Mouse (Mus musculus): ENCODE measurements at regions not wholly inside any gene's neighbourhood (a gene's known extent, or its start where the extent isn't known, plus 50 kb on each side); places are given as distances from the start of the nearest gene placed in this dataset.
"Not testable (repeated sequence)": the region's sequence is repeated elsewhere in the genome, so short reads cannot be mapped to it uniquely, and the experiment has no call there.

DNA sequence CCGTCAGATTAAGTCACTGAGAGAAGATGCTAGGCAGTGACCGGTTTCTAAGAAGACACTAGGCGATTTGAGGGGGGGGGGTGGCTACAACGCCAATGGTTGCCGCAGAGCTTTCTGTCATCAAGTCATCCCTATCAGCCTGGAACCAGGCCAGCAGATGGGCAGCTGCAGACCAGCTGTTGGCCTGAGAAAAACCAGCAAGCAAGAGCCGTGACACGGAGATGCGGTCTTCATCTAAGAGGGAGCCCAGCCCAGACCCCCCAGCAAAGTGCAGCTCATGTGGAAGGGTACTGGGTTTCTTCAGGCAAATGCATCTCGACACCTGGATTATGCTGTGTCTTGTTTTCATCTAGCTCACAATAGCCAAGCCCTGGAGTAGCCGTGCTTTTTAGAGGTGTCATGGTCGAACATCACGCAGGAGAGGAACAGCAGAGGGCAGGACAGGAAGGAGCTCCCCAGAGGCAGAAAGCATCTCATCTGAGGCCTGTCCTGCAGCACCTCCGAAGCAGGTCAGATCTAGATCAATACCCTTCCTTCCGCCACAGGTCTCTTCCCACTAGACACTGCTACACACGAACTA lies 76.3 kb downstream of the Cpn2 start:
- no peak for DNase-seq (ENCODE audit: inconsistent ontology term)

- DNase-seq (ENCODE audit: inconsistent ontology term) = peak; percentile 54
Observed at GRCm38 (mm10) chr16:30193294-30194261, 73.7 kb downstream of the Cpn2 start.

- no peak for DNase-seq (ENCODE audit: inconsistent ontology term)
Observed at GRCm38 (mm10) chr16:30194836-30195235, 72.5 kb downstream of the Cpn2 start.

- DNase-seq (ENCODE audit: inconsistent ontology term) = not testable (repeated sequence)
Observed at GRCm38 (mm10) chr16:30195859-30196258, 71.4 kb downstream of the Cpn2 start.

DNA sequence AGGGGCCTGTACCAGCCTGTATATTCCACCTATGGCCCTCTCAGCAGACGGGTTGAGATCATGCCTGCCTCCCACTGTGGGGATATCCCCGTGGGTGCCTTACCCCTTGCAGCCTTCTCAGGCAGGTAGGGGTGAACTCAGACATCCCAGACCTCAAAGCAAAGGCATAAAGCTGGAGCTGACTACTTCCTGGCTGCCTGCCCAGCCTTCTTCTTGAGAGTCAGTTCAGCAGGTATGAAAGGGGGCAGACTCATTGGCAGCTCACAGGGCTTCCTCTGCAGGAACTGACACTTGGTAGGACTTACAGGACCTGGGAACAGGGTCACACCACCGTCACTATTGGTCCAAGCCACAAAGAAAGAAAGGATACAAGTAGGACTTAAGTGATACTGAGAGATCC lies 69.9 kb downstream of the Cpn2 start:
- no peak for DNase-seq (ENCODE audit: inconsistent ontology term)

DNA sequence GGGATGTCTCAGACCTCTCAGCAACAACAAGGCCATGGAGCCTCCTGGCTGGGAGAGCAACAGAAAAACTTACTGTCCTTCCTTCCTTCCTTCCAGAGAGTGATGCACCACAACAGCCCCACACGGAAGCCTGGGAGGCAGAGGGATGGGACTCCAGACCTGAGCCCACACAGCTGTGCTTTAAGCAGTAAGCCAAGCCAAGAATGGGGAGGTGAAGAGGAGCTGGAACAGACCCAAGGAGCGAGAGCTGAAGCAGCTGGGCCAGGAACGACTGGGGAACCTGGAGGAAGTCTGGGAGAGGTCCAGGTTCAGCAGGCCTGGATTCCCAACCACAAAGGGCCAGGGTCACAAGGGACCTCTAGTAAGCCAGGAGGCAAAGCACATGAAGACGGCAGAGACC lies 67.5 kb downstream of the Cpn2 start:
- DNase-seq (ENCODE audit: inconsistent ontology term) = no peak

GRCm38 (mm10) chr16:30204144-30204543 lies 63.2 kb downstream of the Cpn2 start:
- no peak for DNase-seq (ENCODE audit: inconsistent ontology term)

DNA sequence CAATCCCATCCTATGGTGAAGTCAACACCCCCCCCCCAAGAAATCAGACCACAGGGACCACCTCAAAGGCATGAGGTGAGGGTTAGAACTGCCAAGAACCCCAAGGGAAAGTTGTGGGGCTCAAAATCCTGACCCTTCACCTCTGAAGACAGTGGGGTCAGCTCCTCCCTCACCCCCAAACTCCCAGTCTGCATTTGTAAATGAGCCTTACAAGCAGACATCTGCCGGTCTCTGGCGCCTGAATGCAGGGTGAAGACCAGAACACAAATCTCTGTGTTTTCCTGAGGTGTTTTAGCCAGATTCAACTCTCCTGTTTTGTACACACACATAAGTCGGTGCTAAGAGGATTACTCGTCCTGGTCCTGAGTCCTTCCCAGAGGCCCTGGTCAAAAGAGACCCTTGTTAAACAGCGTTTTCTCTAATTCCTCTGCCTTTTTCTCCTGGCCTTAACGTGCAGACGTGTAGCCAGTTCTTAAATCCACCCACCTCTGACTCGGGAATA lies 61.9 kb downstream of the Cpn2 start:
- DNase-seq (ENCODE audit: inconsistent ontology term) = no peak

GRCm38 (mm10) chr16:30205816-30206356 lies 61.4 kb downstream of the Cpn2 start:
- DNase-seq (ENCODE audit: inconsistent ontology term) = no peak

Measured in Muller cell, postnatal 12 days (primary cell).